Mouse (Mus musculus) layer of hippocampus, adult 18-20 months (tissue): Measurements from ENCODE around the gene Amz2. TPM values are rescaled to one million over a fixed set of nuclear protein-coding genes. Genes with fewer than 3 reads are reported as not detected.
"Not testable (repeated sequence)": the region's sequence is repeated elsewhere in the genome, so short reads cannot be mapped to it uniquely, and the experiment has no call there.

Experiments
- DNase-seq, 2 experiments: peaks; one replicate each; pipeline ENCODE4 v3.0.0; 2022; ENCODE audit warnings: low spot score in 2 of 2
- microRNA-seq, 2 experiments: library from miRNA; unstranded; fragments of <30 nt; microRNA quantifications; one replicate each; pipeline ENCODE4 v1.2.0; 2021
- total RNA-seq, 2 experiments: library from RNA; stranded (reverse); gene quantifications; 2 replicates each; pipeline ENCODE4 v1.2.3; 2021

Amz2 gene
- total RNA-seq, 2 experiments from 2014 or later, result 56.2 to 56.7 TPM

DNA sequence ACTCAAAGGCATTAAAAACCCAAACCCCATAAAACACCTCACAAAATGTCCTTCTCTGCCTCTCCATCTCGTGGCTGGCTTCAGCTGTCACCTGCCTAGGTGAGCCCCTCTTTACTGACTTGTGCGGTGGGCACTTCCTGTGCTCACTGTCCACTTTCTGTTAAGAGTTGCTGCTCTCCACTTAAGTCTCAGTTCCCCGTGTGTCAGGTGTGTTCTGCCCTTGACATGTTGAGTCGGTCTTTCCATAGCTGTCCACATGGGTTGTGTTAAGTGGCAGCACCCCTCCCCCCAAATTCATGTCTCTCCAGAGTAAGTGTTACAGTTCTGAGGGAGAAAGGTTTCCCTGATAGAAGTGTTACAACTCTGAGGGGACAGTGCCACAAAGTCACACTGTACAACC, 66.1 kb downstream of the Amz2 start:
- no peak for DNase-seq

DNA sequence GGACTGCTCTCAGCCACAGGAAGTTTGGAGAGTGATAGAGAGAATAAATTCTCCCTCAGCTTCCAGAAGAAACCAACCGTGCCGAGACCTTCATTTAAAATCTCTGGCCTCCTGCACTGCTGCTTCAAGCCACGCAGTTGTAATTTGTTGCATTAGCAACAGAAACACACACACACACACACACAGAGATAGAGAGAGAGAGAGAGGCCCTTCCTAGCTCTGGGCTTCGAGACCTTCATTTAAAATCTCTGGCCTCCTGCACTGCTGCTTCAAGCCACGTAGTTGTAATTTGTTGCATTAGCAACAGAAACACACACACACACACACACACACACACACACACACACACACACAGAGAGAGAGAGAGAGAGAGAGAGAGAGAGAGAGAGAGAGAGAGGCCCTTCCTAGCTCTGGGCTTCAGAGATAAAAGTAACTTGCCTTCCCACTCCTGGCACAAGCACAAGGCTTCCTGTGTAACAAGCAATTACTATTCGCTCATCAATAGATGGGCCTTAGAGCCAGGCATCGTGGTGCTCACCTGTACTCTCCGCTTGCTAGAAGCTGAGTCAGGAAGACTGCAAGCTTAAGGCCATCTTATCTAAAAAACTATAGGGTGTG, 67.2 kb downstream of the Amz2 start:
- not testable (repeated sequence) for DNase-seq

DNA sequence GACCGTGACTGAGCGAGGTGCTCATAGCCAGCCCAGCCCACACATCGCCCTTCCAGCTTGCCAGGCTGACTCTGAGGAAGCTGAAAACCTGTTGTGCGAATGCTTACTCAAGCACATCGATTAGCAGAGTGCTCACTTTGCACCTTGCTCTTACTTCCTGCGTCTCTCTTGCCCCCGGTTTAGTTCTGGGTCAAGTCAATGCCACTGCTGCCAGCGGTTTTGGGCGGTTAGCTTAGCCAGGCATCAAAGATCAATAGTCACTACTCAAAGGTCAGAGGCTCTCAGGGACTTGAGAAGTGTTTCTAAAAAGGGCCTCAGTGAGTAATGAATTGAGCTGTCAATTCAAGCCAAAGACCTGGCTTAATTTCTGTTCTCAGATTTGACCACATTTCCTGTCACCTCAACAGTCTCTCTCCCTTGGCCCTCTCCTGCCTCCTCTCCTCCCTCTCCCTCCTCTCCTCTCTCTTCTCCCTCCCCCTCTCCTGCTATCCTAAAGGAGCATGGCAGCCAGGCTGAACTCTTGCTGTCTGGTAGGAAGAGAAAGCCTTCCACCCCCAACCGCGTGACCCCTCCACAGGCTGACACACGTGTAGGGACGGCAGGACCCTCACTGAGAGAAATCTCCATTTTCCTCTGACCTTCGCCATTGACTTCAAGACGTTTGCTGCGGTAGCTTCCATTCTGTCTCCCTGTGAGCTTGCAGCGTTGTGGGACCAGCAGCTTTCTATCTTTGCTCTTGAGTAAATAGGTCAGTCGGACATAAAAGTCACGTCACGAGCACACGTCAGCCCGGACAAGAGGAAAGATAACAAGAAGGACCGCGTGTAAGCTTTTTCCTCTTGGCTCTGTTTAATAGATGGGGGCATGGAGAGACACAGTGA, 69.4 kb downstream of the Amz2 start:
- no peak for DNase-seq

DNA sequence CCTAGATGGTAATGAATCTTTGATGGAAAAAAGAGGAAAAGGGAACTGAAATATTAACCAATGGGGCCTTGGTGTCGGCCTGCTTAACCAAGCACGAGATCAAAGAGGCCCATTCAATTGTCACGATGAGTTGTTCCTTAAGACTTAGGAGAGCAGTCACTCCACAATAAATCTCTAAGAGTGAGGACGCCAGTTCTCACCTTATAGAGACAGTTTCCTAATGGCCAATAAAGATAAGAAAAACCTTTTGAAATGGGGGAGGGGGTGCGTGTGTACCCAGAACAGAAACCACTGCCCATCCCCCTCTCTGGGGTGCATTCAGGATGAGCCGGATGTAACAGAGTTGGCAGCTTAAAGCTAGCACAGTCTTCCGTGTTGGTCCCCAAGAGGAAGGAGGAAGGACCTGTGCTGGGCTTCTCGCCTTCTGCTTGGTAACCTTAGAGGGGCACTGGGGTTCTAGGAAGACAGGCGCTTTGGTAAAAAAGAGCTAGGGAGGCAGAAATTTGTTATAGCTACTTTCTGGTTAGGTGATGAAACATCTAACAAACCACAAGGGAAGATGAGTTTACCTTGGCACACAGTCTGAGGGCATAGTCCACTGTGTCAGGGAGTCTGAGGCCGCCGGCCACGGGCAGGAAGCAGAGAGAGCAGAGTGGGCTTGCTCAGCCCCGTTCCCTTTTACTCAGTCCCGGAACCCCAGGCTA, 70.2 kb downstream of the Amz2 start:
- DNase-seq, result no peak

DNA sequence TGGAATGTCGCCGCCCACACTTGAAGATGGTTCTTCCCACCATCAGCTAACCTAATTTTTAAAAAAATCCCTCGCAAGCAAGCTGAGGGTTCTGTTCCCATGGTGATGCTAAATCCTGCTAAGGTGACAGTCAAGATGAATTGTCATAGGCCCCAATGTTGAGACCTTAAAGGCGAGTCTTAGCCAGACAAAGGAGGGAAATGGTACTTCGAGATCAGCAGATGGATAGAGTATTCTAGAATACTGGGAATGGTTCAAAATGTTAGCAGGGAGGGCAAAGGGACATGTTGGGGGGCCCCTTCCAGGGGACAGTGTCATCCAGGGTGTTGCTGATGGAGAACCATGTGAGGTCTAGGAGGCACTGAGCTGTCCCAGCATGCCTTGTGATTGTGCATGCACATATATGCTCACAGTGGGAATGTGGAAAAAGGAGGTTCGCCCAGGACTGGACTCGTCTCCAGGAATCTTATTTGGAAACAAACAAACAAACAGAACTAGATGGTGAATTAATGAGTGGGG, 70.8 kb downstream of the Amz2 start:
- no peak for DNase-seq

DNA sequence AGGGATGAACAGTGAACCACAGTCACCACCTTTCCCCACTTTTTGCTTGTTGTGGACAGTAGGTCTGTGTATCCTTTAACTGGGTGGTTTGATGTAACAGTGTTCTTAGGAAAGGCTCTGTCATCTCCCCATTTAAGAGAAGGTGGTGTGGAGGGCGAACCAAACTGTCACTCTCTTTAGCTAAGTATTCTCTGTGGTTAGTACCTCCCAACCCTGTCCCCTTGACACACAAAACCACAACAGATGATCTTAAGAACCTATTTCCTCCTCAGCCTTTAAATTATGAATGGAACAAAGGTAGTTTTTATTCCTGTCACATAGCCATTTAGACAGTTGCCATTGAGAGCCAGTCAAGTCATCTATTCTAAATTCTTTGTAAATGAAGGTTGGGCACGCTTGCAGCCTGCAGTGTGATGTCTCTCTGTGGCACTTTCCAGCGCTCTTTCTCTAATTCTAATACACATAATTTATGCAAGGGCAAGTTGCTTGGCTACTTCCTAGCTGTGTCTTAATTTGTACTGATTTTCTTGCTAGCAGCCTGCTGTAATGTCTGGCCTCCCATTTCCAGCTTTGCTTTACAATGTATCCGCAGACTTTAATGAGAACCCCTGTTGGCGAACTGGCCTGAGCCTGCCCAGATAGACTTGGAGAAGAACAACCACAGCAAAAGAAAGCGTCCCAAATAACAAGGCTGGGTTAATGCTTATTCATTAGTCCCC, 71.4 kb downstream of the Amz2 start:
- peak in 1 of 2 experiments; percentile 20 for DNase-seq

DNA sequence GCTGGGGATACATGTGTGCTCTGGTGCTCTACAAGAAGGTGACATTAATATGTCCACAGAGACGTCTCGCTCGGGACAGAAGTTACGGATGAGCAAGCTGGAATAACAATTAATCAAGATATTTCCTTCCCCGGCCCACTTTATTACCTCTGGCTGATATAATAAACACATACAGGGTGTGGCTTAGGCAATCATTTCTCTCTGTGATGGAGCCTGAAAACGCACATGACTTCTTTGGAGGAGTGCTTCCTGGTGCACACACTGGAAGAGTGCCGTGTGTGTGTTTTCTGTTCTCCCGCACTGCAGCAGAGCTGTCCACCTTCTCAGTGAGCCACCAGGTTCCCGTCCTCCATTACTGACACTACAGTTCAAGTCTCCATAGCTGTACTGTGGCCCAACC, 72.2 kb downstream of the Amz2 start:
- DNase-seq, result no peak

DNA sequence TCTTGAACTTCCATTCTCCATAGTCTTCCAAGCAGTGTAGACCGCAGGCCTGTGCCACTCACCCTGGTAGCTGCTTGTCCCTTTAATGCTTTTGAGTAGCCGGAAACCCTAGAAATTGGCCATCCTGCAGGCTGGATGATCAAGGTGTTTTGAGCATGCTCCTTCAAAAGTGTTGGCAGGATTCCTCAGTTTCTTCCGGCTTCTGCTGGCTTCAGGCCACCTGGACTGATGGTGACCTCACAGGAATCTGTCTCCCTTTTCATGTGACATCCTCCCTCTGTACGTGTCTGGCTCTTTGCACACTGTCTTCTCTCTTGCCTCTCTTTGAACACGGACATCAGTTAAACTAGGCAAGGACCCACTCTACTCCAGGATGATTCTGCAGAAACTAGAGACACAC, 74.5 kb downstream of the Amz2 start:
- no peak for DNase-seq

Small RNA genes within 50 kb of the gene (microRNA-seq; reads per million reads assigned to microRNA genes)
- gene Gm25540, result 0 reads per million in 2 experiments

Other genes with a start within 250 kb of the Amz2 start
- 10 to 100 TPM; 12.3 to 14.1 TPM for gene Rgs9, start 127.8 kb upstream of the Amz2 start, total RNA-seq
- 10 to 100 TPM; 55.5 to 59.9 TPM for gene Gna13, start 63.1 kb upstream of the Amz2 start, total RNA-seq
- gene 9930022D16Rik, start 12.0 kb upstream of the Amz2 start, total RNA-seq, result not detected
- 10 to 100 TPM; 15.1 to 17.4 TPM for gene Arsg, start 47.4 kb downstream of the Amz2 start, total RNA-seq
- 1 to 10 TPM; 5.9 to 6.1 TPM for gene Slc16a6, start 47.7 kb downstream of the Amz2 start, total RNA-seq
- gene Wipi1, start 186.0 kb downstream of the Amz2 start, total RNA-seq, result 10 to 100 TPM; 21.1 to 21.6 TPM
- gene Prkar1a, start 223.5 kb downstream of the Amz2 start, total RNA-seq, result 100 to 1,000 TPM; 567 to 586 TPM